Mouse (Mus musculus) kidney, adult 2 months (tissue): Measurements from ENCODE around the gene Bach1. TPM values are rescaled to one million over a fixed set of nuclear protein-coding genes. Genes with fewer than 3 reads are reported as not detected.

ENCODE experiments used
- DNase-seq: peaks from one replicate; pipeline ENCODE4 v3.0.0; 2021
- H3K27ac ChIP-seq: fragments of 200-500 bp; 2 replicates; pipeline ENCODE4 v1.5.1; 2012; ENCODE audit warnings: low read depth, low read length, control low read depth, inconsistent platforms; ENCODE audit not compliant: insufficient read depth
- H3K27me3 ChIP-seq: fragments of 200-500 bp; replicated peaks from 2 replicates; pipeline ENCODE4 v1.6.1; 2012; ENCODE audit warnings: mild to moderate bottlenecking, moderate library complexity, low read length, inconsistent platforms; ENCODE audit not compliant: control insufficient read depth, insufficient read depth
- H3K36me3 ChIP-seq: fragments of 200-500 bp; 2 replicates; pipeline ENCODE4 v1.6.1; 2012; ENCODE audit warnings: mild to moderate bottlenecking, moderate library complexity, low read length, inconsistent platforms; ENCODE audit not compliant: control insufficient read depth, insufficient read depth
- H3K4me1 ChIP-seq: fragments of 200-500 bp; 2 replicates; pipeline ENCODE4 v1.6.1; 2011; ENCODE audit warnings: low read length; ENCODE audit not compliant: control insufficient read depth, insufficient read depth
- H3K4me3 ChIP-seq: fragments of 200-500 bp; 2 replicates; pipeline ENCODE4 v1.5.1; 2011; ENCODE audit warnings: mild to moderate bottlenecking, low read depth, low read length, control low read depth; ENCODE audit not compliant: insufficient read depth
- CTCF ChIP-seq: fragments of 200-500 bp; conservative IDR thresholded peaks from 2 replicates; pipeline ENCODE4 v1.5.1; 2011; ENCODE audit warnings: low read depth, mild to moderate bottlenecking, control low read depth, low read length, moderate library complexity, mixed read lengths; ENCODE audit not compliant: insufficient read depth, insufficient read length
- POLR2A ChIP-seq: fragments of 200-500 bp; IDR thresholded peaks from one replicate; pipeline ENCODE4 v1.6.1; 2011; ENCODE audit warnings: low read depth, low read length, control low read depth
- WGBS: fragments of 180-500 bp; shearing (Covaris S2); methylation state at CpG from one replicate; pipeline ENCODE4 v1.1.7; 2018; 5-methylcytosine and 5-hydroxymethylcytosine counted together
- polyA plus RNA-seq: library from polyadenylated mRNA; depleted of rRNA; stranded (reverse); fragments of >200 nt; gene quantifications from 2 replicates; pipeline ENCODE4 v1.2.3, GENCODE M21; 2012; rRNA removed

Gene Bach1
- 8.6 and 9.7 TPM in 2 replicates for polyA plus RNA-seq

DNA sequence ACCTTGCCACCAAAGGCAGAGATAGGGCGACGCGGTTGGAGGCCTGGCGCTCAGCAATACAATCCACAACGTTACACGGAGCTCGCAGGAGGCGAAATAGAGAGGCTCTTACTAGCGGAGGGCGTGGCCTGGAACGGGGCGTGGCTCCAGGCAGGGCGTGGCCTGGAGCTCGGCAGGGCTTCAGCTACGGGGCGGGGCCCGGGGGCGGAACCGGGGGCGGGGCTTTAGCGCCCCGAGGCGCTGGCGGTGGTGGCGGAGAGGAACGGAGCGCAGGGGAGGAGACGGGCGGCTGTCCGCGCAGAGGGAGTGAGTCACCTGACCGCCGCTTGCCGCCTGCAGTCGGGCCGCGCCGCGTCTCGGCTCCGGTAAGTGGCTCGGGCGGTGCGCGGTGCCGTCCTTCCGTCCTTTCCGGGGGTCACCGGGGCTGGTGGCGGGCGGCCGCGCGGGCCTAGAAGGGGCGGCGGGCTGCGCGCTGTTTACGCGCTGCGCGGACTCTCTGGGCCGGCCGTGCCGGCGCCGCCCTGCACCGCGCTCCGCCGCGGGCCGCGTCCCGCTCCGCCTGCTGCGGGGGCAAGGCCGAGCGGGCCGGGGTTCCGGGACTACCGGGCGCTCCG, at the start of gene Bach1:
TSS of gene Bach1 (plus strand) at position 254 of the 614 bp plus-strand sequence.
- no peaks in the 10 kb centered on the region for H3K36me3 ChIP-seq
- 1% methylated on average over 83 of the region's 84 CpGs for WGBS
- peak within 1 kb of the TSS; percentile 53 for H3K27ac ChIP-seq
- H3K4me3 ChIP-seq = peak within 1 kb of the TSS; percentile 69
- H3K27me3 ChIP-seq = no peaks in the 10 kb centered on the region
- peaks cover 18% of the 10 kb centered on the region for H3K4me1 ChIP-seq
- peak; percentile 96 for DNase-seq
- TF ChIP-seq POLR2A (peak; percentile 78), CTCF (no peak)

DNA sequence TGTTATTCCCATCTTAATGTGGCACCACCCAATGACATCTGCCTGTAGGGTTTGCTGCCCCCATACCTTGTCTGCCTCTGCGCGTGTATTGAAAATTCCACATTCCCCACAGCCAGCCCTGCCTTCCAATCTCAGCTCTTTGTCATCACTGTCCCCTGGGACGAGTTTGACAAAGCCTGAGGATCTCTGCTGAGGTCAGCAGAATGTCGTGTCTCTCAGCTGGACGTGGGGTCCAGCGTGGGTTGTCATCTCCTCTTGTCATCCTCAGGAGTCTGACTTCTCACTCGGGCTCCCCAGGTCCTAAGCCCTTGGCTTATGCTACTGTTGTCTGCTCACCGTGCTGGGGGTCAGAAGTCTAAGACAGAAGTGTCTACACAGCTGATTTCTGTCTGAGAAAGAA, 46.4 kb upstream of the Bach1 start:
- no peaks in the 10 kb centered on the region for H3K36me3 ChIP-seq
- no peak overlapping the region for H3K27ac ChIP-seq
- no peaks in the 10 kb centered on the region for H3K27me3 ChIP-seq
- TF ChIP-seq POLR2A (no peak), CTCF (no peak)
- no peak overlapping the region for H3K4me3 ChIP-seq
- no peak for DNase-seq
- no peaks in the 10 kb centered on the region for H3K4me1 ChIP-seq
- 70% methylated on average over 8 of the region's 8 CpGs for WGBS

DNA sequence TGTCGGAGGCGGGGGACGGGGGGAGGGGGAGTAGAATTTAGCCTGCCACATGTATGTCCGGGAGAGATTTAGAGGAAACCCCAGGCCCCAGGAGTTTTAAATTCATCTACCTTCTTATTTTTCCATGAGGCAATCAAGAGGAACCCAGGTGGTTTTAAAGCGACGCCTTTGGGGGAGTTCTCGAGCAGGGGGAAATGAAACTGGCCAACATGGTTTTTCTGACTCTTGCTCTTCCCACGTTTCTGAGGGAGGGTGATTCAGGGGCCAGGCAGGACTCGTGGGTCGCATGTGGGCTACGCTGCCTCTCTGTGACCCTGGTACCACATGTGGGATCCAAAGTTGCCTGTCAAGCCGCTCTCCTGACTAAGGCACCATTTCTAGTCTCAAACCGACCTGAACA, 45.8 kb upstream of the Bach1 start:
- no peaks in the 10 kb centered on the region for H3K4me1 ChIP-seq
- no peak overlapping the region for H3K4me3 ChIP-seq
- WGBS = 63% methylated on average over 13 of the region's 13 CpGs
- H3K36me3 ChIP-seq = no peaks in the 10 kb centered on the region
- no peak for DNase-seq
- H3K27ac ChIP-seq = no peak overlapping the region
- TF ChIP-seq CTCF = no peak
- TF ChIP-seq POLR2A = no peak
- no peaks in the 10 kb centered on the region for H3K27me3 ChIP-seq

DNA sequence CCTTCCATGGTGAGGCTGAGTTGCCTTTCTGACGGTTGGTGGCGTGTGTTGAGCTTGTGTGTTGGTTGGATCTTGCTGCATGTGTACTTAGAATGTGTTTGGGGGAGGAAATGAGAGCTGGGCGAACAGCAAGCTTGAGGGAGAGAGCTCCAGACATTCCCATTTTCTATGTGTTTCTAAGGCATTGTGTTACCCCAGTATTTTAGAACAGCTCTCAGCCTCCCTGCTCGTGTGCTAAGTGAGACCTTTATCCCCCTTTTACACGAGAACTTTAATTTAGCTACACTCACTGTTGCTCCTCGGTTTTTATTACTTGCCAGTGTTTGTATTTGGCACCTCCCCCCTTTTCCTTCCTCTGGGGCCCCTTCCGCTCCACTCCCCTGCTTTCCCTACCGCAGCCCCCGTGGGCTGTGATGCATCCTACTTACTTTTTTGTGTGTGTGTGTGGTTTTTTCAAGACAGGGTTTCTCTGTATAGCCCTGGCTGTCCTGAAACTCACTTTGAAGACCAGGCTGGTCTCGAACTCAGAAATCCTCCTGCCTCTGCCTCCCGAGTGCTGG, 44.6 kb upstream of the Bach1 start:
- WGBS = 44% methylated on average over 11 of the region's 11 CpGs
- TF ChIP-seq POLR2A = no peak
- TF ChIP-seq CTCF = no peak
- H3K36me3 ChIP-seq = no peaks in the 10 kb centered on the region

GRCm38 (mm10) chr16:87655005-87655404, 43.7 kb upstream of the Bach1 start:
- no peaks in the 10 kb centered on the region for H3K36me3 ChIP-seq
- H3K27me3 ChIP-seq = no peaks in the 10 kb centered on the region
- TF ChIP-seq CTCF = no peak
- TF ChIP-seq POLR2A = no peak
- H3K4me1 ChIP-seq = no peaks in the 10 kb centered on the region
- H3K27ac ChIP-seq = no peak overlapping the region
- no peak overlapping the region for H3K4me3 ChIP-seq
- whole genome bisulfite sequencing = 62% methylated on average over 5 of the region's 5 CpGs
- peak; percentile 40 for DNase-seq

More for the DNA sequence above, 44.6 kb upstream of the Bach1 start:
- no peaks in the 10 kb centered on the region for H3K27me3 ChIP-seq
- H3K4me1 ChIP-seq = no peaks in the 10 kb centered on the region
- DNase-seq = no peak
- no peak overlapping the region for H3K4me3 ChIP-seq
- no peak overlapping the region for H3K27ac ChIP-seq

DNA sequence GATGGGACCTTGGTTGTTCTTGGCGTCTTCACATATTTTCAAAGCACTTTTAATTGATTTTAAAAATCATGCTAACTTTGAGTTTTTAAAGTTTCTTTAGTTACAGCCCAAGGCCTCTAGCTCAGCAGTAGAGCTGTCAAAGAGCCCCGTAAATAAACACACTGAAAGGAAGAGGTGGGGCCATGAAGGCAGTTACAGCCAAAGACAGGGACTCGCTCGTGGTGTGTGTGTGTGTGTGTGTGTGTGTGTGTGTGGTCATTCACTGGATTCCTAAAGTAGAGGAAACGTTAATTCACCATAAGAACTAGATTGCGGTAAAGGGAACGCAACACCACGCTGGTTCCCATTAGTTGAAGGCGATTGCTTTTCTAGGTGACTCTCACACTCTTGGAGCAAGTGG, 43.2 kb upstream of the Bach1 start:
- DNase-seq = peak; percentile 43
- Histone ChIP-seq H3K27me3 (no peaks in the 10 kb centered on the region), H3K36me3 (no peaks in the 10 kb centered on the region), H3K27ac (no peak overlapping the region), H3K4me3 (no peak overlapping the region), H3K4me1 (no peaks in the 10 kb centered on the region)
- TF ChIP-seq CTCF (no peak), POLR2A (no peak)
- WGBS = 69% methylated on average over 9 of the region's 9 CpGs

DNA sequence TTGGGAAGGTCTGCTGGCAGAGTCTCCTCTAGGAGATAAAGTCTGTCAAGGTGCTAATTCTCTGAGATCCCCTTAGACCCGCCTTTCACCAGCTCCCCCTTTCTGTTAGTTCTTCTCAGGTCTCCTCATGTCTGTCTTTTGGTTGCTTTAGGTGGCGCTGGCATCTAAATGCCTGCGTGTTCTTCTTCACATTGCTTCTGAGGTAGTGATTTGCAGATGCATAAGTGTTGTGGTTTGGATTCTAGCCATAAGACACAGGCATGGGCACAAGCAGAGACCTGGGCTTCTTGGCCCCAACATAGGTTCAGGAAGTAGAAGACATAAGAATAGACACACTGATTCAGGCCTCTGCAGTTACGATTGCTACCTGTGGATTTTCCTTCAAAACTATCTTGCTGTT, 42.0 kb upstream of the Bach1 start:
- WGBS = 95% methylated on average over 4 of the region's 4 CpGs
- Histone ChIP-seq H3K27ac (no peak overlapping the region), H3K4me1 (no peaks in the 10 kb centered on the region), H3K4me3 (no peak overlapping the region), H3K36me3 (no peaks in the 10 kb centered on the region), H3K27me3 (no peaks in the 10 kb centered on the region)
- no peak for DNase-seq
- TF ChIP-seq CTCF = no peak
- TF ChIP-seq POLR2A = no peak

DNA sequence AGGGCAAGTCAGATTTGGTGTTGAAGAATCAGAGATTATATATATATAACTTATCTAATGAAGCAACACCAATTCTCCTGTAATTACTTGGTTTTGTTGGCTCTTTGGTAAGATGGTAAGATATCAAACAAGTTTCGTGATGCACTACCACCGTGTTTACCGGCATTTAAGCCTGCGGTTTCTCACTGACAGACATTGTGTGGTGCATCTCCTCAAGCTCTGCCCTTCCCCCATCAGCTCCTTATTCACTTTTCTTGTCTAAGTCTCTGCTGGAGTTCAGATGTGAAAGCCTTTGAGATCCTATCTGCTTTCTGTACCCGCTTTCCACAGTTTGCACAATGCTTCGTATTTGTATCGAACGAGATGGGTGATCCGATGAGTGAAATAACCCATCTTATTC, 41.5 kb upstream of the Bach1 start:
- no peak for DNase-seq
- Histone ChIP-seq H3K36me3 (no peaks in the 10 kb centered on the region), H3K27me3 (no peaks in the 10 kb centered on the region), H3K4me1 (no peaks in the 10 kb centered on the region), H3K4me3 (no peak overlapping the region), H3K27ac (no peak overlapping the region)
- no peak for TF ChIP-seq CTCF
- TF ChIP-seq POLR2A = no peak
- WGBS = 94% methylated on average over 9 of the region's 9 CpGs
